Mouse (Mus musculus) limb, embryonic 13.5 days (tissue): ENCODE measurements around the gene 1700012P22Rik. TPM values are rescaled to one million over a fixed set of nuclear protein-coding genes. Genes with fewer than 3 reads are reported as not detected.

Source experiments
- ATAC-seq: fragments of 200-750 bp; cut with Nextera tagmentation; 2 replicates; pipeline ENCODE4 v1.8.0; 2017; ENCODE audit warnings: low read depth, moderate number of reproducible peaks, moderate TSS enrichment; ENCODE audit not compliant: low FRiP score
- H3K27ac ChIP-seq: fragments of 300-500 bp; sonication (generic); 2 replicates; pipeline ENCODE4 v1.5.1; 2015; ENCODE audit warnings: inconsistent platforms, mild to moderate bottlenecking, moderate library complexity
- H3K27me3 ChIP-seq: fragments of 300-500 bp; sonication (generic); 2 replicates; pipeline ENCODE4 v1.6.1; 2015; ENCODE audit warnings: mild to moderate bottlenecking, inconsistent platforms
- H3K36me3 ChIP-seq: fragments of 300-500 bp; sonication (generic); 2 replicates; pipeline ENCODE4 v1.6.1; 2015; ENCODE audit warnings: inconsistent platforms, mild to moderate bottlenecking, moderate library complexity
- H3K4me1 ChIP-seq: fragments of 300-500 bp; sonication (generic); 2 replicates; pipeline ENCODE4 v1.6.1; 2015; ENCODE audit warnings: inconsistent platforms
- H3K4me2 ChIP-seq: fragments of 300-500 bp; sonication (generic); replicated peaks from 2 replicates; pipeline ENCODE4 v1.6.1; 2015; ENCODE audit warnings: inconsistent platforms, mild to moderate bottlenecking, moderate library complexity
- H3K4me3 ChIP-seq: fragments of 300-500 bp; sonication (generic); 2 replicates; pipeline ENCODE4 v1.5.1; 2015; ENCODE audit warnings: moderate library complexity, mild to moderate bottlenecking, inconsistent platforms
- H3K9ac ChIP-seq: fragments of 300-500 bp; sonication (generic); 2 replicates; pipeline ENCODE4 v1.6.1; 2015; ENCODE audit warnings: mild to moderate bottlenecking, inconsistent platforms
- H3K9me3 ChIP-seq: fragments of 300-500 bp; sonication (generic); 2 replicates; pipeline ENCODE4 v1.6.1; 2016; ENCODE audit warnings: inconsistent platforms
- WGBS: fragments of 180-500 bp; shearing (Covaris S2); methylation state at CpG from one replicate; pipeline ENCODE4 v1.1.7; 2015; 5-methylcytosine and 5-hydroxymethylcytosine counted together
- polyA plus RNA-seq: library from polyadenylated mRNA; unstranded; fragments of >200 nt; fragmentation: Nextera tagmentation; extraction: Ambion mirVana; gene quantifications from 2 replicates; pipeline ENCODE4 v1.2.1, GENCODE M21; 2015

Gene 1700012P22Rik
- polyA plus RNA-seq, result not detected in 2 replicates

GRCm38 (mm10) chr4:144438672-144439071 lies at the start of gene 1700012P22Rik:
1700012P22Rik (minus strand) TSS chr4:144438772.
- Histone ChIP-seq H3K9ac (no peak within 1 kb of the TSS), H3K36me3 (no peaks in the 10 kb centered on the region), H3K27ac (no peak within 1 kb of the TSS), H3K4me1 (no peaks in the 10 kb centered on the region), H3K27me3 (no peaks in the 10 kb centered on the region), H3K4me3 (no peak within 1 kb of the TSS), H3K9me3 (no peaks in the 10 kb centered on the region), H3K4me2 (no peak within 1 kb of the TSS)
- no peak for ATAC-seq

GRCm38 (mm10) chr4:144468091-144468490 lies 29.5 kb upstream of the 1700012P22Rik start:
- no peak for ATAC-seq
- Histone ChIP-seq H3K4me3 (no peak overlapping the region), H3K36me3 (no peaks in the 10 kb centered on the region), H3K27ac (no peak overlapping the region), H3K4me2 (no peak overlapping the region), H3K27me3 (no peaks in the 10 kb centered on the region), H3K9me3 (0 out of 2 replicates have a peak, but pooled peaks cover 7% of the 10 kb centered on the region), H3K4me1 (no peaks in the 10 kb centered on the region), H3K9ac (no peak overlapping the region)
- 86% methylated on average over 1 of the region's 1 CpGs for WGBS

- Histone ChIP-seq H3K9ac (no peak overlapping the region), H3K4me3 (no peak overlapping the region), H3K9me3 (0 out of 2 replicates have a peak, but pooled peaks cover 10% of the 10 kb centered on the region), H3K4me1 (no peaks in the 10 kb centered on the region), H3K36me3 (no peaks in the 10 kb centered on the region), H3K27ac (no peak overlapping the region), H3K4me2 (no peak overlapping the region), H3K27me3 (no peaks in the 10 kb centered on the region)
- ATAC-seq, result no peak
- WGBS, result 74% methylated on average over 2 of the region's 2 CpGs
These were observed 26.6 kb upstream of the 1700012P22Rik start for GRCm38 (mm10) chr4:144465206-144465605.

DNA sequence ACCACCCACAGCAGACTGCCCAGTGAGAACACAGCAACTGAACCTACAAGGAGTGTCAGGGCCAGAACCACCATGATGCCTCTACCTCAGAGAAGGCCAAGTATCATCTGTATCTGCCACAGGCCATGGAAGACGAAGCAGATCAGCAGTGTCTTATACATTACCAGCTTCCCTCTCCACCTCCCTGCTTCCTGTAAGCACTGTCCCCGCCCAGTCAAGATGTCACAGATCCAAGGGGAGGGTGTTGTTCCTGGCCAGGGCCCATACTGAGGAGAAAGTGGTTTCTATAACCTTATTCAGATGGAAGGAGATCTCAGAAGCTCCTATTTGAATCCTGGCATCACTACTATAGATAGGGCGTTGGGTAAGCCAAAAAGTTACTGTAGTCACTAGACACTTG lies 25.1 kb upstream of the 1700012P22Rik start, which contains the start of gene Aadacl3:
Aadacl3 (minus strand) TSS at position 101 of the 400 bp plus-strand sequence.
- Histone ChIP-seq H3K27me3 (no peaks in the 10 kb centered on the region), H3K9ac (no peak within 1 kb of the TSS), H3K36me3 (no peaks in the 10 kb centered on the region), H3K27ac (no peak within 1 kb of the TSS), H3K4me1 (no peaks in the 10 kb centered on the region), H3K9me3 (0 out of 2 replicates have a peak, but pooled peaks cover 10% of the 10 kb centered on the region), H3K4me3 (no peak within 1 kb of the TSS), H3K4me2 (no peak within 1 kb of the TSS)
- ATAC-seq, result no peak
- WGBS, result 80% methylated on average over 3 of the region's 3 CpGs

GRCm38 (mm10) chr4:144453217-144453616 lies 14.6 kb upstream of the 1700012P22Rik start, which contains the start of gene Gm9944:
Gm9944 (minus strand) TSS chr4:144453317.
- Histone ChIP-seq H3K27ac (no peak within 1 kb of the TSS), H3K9me3 (no peaks in the 10 kb centered on the region), H3K4me2 (no peak within 1 kb of the TSS), H3K36me3 (no peaks in the 10 kb centered on the region), H3K27me3 (no peaks in the 10 kb centered on the region), H3K9ac (no peak within 1 kb of the TSS), H3K4me3 (no peak within 1 kb of the TSS), H3K4me1 (no peaks in the 10 kb centered on the region)
- no peak for ATAC-seq
- WGBS, result 82% methylated on average over 2 of the region's 2 CpGs

GRCm38 (mm10) chr4:144448546-144448945 lies 10.0 kb upstream of the 1700012P22Rik start:
- H3K9ac ChIP-seq, result no peak overlapping the region
- H3K36me3 ChIP-seq, result no peaks in the 10 kb centered on the region
- no peaks in the 10 kb centered on the region for H3K4me1 ChIP-seq
- H3K27ac ChIP-seq, result no peak overlapping the region
- H3K27me3 ChIP-seq, result no peaks in the 10 kb centered on the region
- no peak overlapping the region for H3K4me3 ChIP-seq
- no peak overlapping the region for H3K4me2 ChIP-seq
- no peak for ATAC-seq
- H3K9me3 ChIP-seq, result no peaks in the 10 kb centered on the region
- 52% methylated on average over 2 of the region's 2 CpGs for WGBS

GRCm38 (mm10) chr4:144441582-144441981 lies 3.0 kb upstream of the 1700012P22Rik start:
- WGBS, result 81% methylated on average over 1 of the region's 1 CpGs
- H3K27me3 ChIP-seq, result no peaks in the 10 kb centered on the region
- ATAC-seq, result no peak

GRCm38 (mm10) chr4:144441095-144441494 lies 2.5 kb upstream of the 1700012P22Rik start:
- no peaks in the 10 kb centered on the region for H3K27me3 ChIP-seq
- WGBS, result 83% methylated on average over 4 of the region's 4 CpGs
- H3K4me2 ChIP-seq, result no peak overlapping the region
- H3K27ac ChIP-seq, result no peak overlapping the region
- H3K36me3 ChIP-seq, result no peaks in the 10 kb centered on the region
- no peak overlapping the region for H3K9ac ChIP-seq
- ATAC-seq, result no peak
- H3K4me3 ChIP-seq, result no peak overlapping the region
- H3K9me3 ChIP-seq, result no peaks in the 10 kb centered on the region
- H3K4me1 ChIP-seq, result no peaks in the 10 kb centered on the region

More at GRCm38 (mm10) chr4:144441582-144441981, 3.0 kb upstream of the 1700012P22Rik start:
- Histone ChIP-seq H3K4me2 (no peak overlapping the region), H3K9ac (no peak overlapping the region), H3K4me1 (no peaks in the 10 kb centered on the region), H3K36me3 (no peaks in the 10 kb centered on the region), H3K27ac (no peak overlapping the region), H3K9me3 (no peaks in the 10 kb centered on the region), H3K4me3 (no peak overlapping the region)

- Histone ChIP-seq H3K36me3 (no peaks in the 10 kb centered on the region), H3K4me3 (no peak overlapping the region), H3K9me3 (no peaks in the 10 kb centered on the region), H3K27ac (no peak overlapping the region), H3K27me3 (no peaks in the 10 kb centered on the region), H3K9ac (no peak overlapping the region), H3K4me2 (no peak overlapping the region), H3K4me1 (no peaks in the 10 kb centered on the region)
- 85% methylated on average over 5 of the region's 5 CpGs for WGBS
- ATAC-seq, result no peak
These were observed 5.4 kb downstream of the 1700012P22Rik start for GRCm38 (mm10) chr4:144433216-144433615.

DNA sequence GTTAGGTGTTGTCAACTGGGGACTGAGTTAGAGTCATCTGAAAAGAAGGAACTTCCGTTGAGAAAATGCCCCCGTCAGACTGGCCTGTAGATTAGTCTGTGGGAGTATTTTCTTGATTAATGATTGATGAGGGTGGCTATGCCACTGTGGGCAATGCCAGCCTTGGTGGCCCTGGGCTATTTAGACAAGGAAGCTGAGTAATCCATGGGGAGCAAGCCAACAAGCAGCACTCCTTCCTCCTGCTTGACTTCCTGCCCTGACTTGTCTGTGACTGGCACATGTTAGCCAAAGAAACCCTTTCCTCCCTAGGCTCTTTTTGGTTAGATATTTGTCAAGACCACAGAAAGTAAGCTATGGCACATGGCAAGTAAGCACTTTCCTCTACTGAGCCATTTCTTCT lies 7.8 kb downstream of the 1700012P22Rik start:
- no peaks in the 10 kb centered on the region for H3K36me3 ChIP-seq
- no peak overlapping the region for H3K27ac ChIP-seq
- H3K4me2 ChIP-seq, result no peak overlapping the region
- H3K9ac ChIP-seq, result no peak overlapping the region
- no peaks in the 10 kb centered on the region for H3K9me3 ChIP-seq
- no peak for ATAC-seq
- WGBS, result 88% methylated on average over 2 of the region's 2 CpGs
- H3K27me3 ChIP-seq, result no peaks in the 10 kb centered on the region
- no peak overlapping the region for H3K4me3 ChIP-seq
- no peaks in the 10 kb centered on the region for H3K4me1 ChIP-seq

DNA sequence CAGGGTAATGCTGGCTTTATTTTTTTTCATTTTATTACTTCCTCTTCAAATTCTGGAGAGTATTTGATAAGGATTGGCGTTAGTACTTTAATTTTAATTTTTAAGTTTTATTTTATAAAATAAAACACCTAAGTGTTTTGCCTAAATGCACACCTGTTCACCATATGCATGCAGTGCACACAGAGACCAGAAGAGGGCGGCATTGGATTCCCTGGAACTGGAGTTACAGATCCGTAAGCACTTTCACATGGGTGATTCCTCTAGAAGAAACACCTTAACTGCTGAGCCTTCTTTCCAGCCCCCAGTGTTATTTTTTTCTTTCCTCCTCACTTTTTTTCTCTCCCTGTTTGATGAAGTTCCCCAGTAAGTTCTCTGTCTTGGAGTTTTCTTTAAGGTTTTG lies 9.7 kb downstream of the 1700012P22Rik start:
- H3K4me2 ChIP-seq, result no peak overlapping the region
- H3K36me3 ChIP-seq, result no peaks in the 10 kb centered on the region
- ATAC-seq, result no peak
- WGBS, result 17% methylated on average over 3 of the region's 3 CpGs
- no peak overlapping the region for H3K9ac ChIP-seq
- no peaks in the 10 kb centered on the region for H3K4me1 ChIP-seq
- H3K27ac ChIP-seq, result no peak overlapping the region
- H3K4me3 ChIP-seq, result no peak overlapping the region
- no peaks in the 10 kb centered on the region for H3K27me3 ChIP-seq
- no peaks in the 10 kb centered on the region for H3K9me3 ChIP-seq

- H3K27ac ChIP-seq, result no peak overlapping the region
- no peak for ATAC-seq
- H3K4me2 ChIP-seq, result no peak overlapping the region
- no peaks in the 10 kb centered on the region for H3K4me1 ChIP-seq
- 76% methylated on average over 5 of the region's 5 CpGs for WGBS
- no peak overlapping the region for H3K4me3 ChIP-seq
- H3K27me3 ChIP-seq, result no peaks in the 10 kb centered on the region
- no peaks in the 10 kb centered on the region for H3K9me3 ChIP-seq
- H3K9ac ChIP-seq, result no peak overlapping the region
- H3K36me3 ChIP-seq, result no peaks in the 10 kb centered on the region
These were observed 14.0 kb downstream of the 1700012P22Rik start for GRCm38 (mm10) chr4:144424590-144424989.

- Histone ChIP-seq H3K9me3 (no peaks in the 10 kb centered on the region), H3K4me1 (no peaks in the 10 kb centered on the region), H3K9ac (no peak overlapping the region), H3K4me2 (no peak overlapping the region), H3K4me3 (no peak overlapping the region), H3K27ac (no peak overlapping the region), H3K27me3 (no peaks in the 10 kb centered on the region), H3K36me3 (no peaks in the 10 kb centered on the region)
- no peak for ATAC-seq
These were observed 17.9 kb downstream of the 1700012P22Rik start for GRCm38 (mm10) chr4:144420644-144421043.
